Mouse (Mus musculus) Muller cell, postnatal 12 days (primary cell): ENCODE results near the gene Cdc42ep2.

ENCODE experiments used
- DNase-seq: peaks from one replicate; pipeline ENCODE4 v3.0.0-alpha.2; 2015; ENCODE audit errors: inconsistent ontology term

Cdc42ep2 gene

DNA sequence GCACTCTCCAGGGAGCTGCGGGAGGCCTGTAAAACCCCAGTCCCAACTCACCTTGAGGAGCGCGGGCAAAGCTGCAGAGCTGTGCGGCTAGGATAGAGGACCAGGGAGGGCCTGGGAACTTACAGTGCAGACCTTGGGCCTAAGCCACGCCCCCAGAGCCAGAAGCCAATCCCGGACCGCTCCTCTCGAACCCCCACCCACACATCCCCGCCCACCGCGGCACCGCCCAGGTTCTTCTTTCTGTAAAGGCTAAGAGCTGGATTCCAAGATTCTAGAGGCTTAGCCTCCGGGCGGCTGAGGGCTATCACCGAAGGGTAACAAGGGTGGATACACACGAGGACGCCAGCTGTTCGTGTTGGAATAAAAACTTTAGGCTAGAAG, at the start of gene Cdc42ep2:
Gene Cdc42ep2, minus strand, starts transcription at position 104 of the 381 bp plus-strand sequence.
- peak; percentile 95 for DNase-seq

DNA sequence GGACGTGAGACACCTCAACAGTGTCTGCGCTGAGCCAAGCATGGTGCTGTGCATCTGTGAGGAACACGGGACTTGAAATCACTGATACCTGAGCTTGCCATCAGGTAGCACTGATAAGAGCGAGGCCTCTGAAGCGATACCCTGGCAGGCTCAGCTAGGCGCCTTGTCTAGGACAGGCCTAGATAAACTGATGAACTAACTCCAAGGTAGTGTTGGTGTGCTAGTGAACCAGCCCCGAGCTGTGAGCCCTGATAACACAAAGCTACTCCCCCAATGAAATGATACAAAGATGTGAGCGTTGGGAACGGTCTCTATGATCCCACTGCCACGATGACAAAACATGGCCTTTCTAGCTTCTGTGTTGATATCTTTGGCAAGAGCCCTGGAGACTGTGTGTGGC, 43.0 kb upstream of the Cdc42ep2 start:
- DNase-seq: no peak

DNA sequence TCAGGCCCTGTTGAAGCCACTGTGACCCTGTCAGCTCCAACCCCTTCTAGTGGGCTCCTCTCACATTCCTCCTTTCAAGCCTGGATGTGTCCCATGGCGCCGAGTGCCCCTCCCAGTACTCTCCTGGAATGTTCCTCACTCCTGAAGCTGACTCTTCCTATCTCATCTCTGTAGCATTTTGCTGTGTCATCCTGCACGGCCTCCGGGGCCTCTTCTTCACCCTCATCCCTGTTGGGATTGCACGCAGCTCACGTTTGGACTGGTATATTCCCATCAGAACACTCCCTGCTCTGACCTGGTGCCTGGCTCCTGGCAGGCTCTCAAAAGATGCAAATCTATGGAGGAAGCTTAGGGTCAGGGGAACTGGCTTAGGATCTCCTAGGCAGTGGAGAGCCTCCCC, 42.2 kb upstream of the Cdc42ep2 start:
- DNase-seq: no peak

DNA sequence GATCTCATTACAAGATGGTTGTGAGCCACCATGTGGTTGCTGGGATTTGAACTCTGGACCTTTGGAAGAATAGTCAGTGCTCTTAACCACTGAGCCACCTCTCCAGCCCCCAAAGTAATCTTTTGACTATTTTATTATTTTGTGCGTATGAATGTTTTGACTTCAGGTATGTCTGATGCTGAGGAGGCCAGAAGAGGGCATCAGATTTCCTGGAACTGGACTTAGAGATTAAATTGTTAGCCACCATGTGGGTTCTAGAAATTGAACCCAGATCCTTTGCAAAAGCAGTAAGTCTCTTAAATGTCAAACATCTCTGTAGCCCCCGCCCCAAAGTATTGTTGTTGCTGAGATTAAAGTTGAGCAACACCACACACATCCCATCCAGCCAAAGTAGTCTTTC, 41.3 kb upstream of the Cdc42ep2 start:
- DNase-seq: no peak

DNA sequence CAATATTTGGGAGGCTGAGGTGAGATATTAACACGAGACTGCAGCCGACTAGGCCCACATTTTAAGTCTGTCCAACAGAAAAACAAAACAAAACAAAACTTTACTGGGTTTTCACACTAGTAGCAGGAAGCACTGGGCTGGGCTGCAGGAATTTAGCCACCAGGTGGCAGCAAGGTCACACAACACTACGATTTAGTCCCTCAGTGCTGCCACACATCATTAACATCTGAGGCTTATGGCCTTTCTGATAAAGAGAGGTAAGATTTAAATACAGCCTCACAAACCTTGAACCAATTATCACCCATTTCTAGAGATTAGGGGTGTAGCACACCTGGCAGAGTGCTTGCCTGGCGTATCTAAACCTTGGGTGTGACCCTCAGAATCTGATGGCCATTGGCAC, 40.7 kb upstream of the Cdc42ep2 start:
- peak; percentile 53 for DNase-seq

DNA sequence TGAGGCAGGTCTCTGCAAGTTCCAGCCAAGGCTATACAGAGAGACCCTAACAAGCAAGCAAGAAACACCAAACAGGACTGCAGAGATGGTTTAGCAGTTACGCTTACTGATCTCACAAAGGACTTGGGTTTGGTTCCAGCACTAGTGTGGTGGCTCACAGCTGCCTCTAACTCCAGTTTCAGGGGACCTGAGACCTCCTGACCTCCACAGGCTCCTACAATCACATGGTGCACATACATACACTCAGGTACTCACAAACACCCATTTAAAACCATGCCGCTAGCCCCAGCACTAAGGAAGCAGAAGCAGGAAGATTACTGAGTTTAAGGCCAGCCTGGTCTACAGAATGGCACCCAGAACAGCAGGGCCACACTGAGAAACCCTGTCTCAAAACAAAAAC, 40.2 kb upstream of the Cdc42ep2 start:
- no peak for DNase-seq

DNA sequence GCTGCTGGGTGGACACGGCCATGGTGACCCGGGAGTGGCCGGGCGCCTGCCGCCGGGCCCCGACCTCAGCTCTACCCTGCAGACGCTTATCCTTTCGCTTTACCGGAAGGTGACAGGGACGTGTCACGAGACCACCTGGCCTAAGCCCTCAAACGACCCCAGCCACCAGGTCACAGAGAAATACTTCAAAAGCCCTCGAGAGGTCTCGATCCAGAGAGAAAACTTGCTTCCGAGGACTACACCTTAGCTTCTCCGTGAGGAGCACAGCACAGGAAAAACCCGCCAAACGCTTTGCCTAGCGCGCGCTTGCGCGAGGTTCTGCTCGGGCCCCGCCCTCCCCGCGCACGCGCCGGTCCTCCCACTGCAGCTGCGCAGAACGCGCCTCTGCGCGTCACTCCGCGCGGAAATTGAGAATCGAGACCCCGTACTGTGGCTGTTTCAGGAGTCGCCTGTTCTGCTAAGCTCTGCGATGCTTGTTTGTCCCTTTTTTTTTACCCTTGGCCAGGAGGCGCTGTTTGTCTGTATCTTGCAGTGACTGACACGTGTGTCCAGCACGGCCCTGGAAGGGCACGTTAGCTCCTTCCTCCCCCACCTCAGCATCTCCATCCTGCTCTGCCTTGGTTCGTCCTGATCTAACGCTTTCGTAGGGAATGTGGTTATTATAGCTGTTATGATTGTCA, 39.4 kb upstream of the Cdc42ep2 start, which contains the start of gene Pola2:
Gene Pola2, minus strand, starts transcription at position 320 of the 680 bp plus-strand sequence.
- peak; percentile 87 for DNase-seq

DNA sequence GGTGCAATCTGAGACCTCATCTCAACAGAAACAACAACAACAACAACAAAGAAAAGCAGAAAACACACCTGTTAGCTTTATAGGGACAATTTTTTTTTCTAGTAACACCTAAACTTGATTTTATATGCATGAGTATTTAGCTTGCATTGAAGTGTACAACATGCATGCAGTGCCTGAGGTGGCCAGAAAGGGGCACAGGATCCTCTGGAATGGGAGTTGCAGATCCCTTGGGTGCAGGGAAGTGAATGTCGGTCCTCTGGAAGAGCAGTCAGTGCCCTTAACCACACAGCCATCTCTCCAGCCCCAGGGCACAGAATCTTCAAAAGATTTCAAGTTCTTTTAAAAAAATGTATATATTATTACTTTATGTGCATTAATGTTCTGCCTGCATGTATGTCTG, 38.0 kb upstream of the Cdc42ep2 start:
- DNase-seq: no peak

DNA sequence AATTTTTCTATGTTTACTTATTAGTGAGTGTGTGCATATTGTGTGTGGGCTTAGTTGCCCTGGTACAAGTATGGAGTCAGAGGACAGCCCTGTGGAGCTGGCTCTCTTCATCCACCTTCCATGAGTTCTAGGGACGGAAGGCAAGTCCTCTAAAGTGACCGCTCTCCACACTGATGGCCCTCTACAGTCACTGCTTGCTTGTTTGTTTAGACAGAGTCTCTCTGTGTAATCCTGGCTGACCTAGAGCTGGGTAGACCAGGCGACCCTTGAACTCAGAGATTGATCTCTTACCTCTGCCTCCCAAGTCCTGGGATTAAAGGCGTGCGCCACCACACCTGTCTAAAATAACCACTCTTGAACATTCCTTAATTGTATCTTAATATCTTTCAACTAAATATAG, 32.8 kb upstream of the Cdc42ep2 start:
- DNase-seq: no peak

DNA sequence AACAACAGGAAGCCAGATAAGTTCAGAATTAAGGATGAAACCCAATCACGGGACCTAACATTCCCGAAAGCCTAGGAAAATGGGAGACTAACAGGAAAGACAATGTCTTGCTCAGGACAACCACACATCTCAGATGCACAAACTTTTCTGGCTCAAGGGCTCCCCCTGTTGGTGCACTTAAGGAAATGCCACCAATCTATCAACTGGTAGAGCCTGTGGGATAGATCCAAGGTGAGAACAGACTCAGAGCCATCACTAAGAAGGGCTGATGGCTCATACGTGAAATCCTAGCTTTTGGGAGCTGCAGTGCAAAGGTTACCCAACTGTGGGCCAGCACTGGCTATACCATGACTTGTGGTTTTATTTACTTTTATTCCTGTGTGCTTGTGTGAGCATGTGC, 32.1 kb upstream of the Cdc42ep2 start:
- peak; percentile 74 for DNase-seq

DNA sequence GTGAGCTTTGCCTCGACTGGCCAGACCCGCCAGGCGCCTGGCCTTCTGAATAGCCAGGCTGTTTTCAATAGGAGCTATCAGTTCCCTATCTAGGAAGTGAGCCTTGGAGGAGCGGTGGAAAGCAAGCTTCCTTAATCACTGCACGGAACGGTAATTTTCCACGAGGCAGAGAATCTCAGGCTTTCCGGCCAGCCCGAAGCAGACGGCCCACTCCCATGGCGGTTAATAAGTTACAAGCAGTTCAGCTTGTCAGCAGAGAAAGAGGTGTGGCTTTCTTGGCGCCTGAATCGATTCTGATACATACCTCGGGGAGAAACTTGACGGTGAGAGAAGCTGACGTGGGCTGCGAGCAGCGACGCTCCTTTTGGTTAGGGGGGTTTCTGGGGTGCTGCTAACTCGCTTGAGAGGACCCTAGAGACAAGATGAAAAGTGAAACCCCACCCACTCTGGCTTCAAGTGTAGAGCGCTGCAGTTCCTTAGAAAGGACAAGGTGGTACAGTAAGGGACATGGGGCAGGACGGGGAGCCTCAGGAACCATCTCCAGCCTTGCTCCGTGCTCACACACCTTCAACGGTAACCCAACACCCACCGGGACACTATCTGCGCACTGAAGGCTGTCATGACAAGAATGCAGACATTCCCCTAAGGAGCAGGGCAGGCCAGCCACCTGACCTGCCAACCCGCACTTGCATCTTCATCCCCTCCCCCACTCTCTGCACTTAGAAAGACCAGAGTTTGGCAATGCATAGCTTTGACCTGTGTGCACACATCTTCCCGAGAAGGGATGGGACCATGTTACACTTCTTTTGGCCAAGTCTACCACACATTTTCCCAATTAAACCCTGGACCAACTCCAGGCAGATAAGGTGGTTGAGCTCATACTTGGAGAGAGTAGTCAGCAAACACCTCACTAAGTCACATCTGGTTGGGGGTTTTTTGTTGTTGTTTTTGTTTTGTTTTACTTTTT, 31.4 kb upstream of the Cdc42ep2 start:
- no peak for DNase-seq

DNA sequence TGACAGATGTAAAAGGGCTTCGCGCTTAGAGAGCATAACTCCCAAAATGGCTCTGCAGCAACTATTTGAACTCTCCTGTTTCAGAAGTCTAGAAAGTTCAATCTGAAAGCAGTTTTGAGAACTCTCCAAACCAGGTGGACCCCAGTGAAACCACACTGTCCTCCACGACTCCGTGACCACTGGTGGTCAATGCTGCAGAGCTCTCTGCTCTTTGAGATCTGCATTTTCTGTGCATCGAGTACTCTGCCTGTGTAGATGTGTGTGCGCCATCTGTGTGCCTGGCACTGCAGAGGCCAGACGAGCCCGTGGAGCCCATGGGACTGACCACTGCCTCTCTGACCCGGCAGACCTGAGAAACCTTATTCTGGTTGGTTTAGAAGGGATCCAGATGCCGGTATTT, 30.3 kb upstream of the Cdc42ep2 start:
- DNase-seq: no peak

DNA sequence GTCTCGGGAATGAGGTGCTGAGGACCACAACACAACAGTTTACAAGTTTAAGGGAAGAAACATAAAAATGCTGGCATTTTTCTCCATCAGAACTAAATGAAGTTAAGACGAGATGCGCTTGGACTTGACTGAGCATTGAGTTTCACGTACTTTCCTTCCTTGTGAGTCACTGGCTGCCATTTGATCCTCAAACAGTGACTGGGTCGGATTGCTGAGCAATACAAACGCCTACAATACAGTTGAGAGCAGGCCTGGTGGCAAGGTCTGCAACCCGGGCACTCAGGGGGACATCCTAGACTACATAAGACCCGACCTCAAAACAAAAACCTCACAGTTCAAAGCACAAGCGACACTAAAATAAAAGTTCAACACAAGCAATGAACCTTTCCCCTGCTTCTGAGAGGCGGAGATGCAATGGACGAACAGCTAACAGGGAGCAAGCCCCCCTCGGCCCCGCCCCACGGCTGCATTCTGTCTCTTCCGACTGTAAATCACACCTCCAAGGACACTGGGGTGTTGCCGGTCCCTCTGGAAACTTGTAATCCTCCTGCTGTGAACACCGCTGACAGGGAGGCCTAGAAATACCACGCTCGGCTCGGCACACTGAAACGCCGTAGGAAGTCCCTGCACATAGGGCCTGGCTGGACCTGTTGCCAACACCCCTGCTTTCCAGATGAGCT, 29.6 kb upstream of the Cdc42ep2 start:
- DNase-seq: no peak

DNA sequence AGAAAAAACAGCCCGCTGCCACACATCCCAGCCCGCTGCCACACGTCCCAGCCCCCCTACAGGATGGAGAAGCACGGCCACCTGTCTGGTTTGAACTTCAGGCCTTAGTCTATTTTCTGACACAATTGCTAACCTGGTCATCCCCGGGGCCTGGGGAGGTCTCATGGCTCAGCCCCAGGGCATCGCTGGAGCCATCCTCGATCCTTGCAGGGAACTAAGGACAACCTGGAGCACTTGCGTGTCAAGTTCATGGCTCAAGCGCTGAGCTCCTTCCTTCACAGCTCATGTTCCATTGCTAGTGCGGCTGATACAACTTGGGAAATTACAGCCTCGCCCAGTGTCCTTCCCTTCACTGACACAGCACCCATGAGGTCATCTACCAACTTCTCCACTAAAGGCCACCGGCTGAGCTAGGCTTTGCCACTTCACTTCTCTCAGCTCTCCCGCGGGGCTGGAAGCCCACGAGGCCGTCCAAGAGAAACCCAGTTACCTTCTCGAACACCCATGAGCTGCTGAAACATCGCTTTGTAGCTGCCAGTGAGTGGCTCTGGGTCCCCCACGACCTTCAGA, 28.7 kb upstream of the Cdc42ep2 start:
- DNase-seq: no peak

DNA sequence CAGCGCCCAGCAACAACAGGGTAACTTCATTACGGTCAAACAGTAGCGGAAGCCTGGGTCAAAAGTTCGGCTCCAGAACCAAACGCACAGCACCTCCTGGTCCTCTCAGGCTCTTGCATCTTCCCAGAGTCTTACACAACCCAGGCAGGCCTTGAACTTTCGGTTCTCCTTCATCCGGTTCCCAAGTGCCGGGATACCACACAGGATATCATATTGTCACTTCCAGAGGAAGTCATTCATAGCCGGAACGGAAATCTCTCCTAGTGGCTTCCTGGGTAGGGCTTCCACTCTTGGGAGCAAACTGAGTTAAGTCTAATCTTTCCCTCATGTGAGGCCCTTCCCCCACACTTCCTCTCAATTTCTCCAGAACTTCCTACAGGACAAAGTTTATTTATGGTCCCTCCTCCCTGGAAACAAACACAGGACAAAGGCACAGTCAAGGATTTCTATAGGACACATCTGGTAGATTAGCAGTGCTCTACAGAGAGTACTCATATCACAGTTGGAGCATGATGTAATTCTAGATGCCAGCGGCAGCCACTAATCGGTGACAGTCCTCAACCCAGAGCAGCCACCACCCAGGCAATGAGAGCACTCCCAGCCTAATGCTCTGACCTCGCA, 27.6 kb upstream of the Cdc42ep2 start:
- DNase-seq: no peak

DNA sequence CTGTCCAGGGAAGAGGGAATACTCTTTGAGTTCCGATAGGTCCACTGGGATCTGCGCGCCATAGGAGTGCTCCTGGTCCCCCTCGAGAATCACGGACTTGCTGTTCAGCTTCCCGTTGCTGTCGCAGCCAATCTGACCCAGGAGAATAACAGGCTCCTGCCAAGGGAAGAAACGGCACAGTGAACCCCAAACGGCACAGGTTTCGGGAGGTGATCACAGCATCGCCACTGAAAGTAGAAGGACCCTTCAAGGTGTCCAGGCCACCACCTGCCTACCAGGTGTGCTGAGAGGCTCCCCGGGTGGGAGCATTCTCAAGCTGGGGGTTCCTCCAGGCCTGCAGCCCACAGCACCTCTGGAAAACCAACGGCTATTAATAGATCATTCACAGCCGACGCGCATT, 27.0 kb upstream of the Cdc42ep2 start:
- no peak for DNase-seq

DNA sequence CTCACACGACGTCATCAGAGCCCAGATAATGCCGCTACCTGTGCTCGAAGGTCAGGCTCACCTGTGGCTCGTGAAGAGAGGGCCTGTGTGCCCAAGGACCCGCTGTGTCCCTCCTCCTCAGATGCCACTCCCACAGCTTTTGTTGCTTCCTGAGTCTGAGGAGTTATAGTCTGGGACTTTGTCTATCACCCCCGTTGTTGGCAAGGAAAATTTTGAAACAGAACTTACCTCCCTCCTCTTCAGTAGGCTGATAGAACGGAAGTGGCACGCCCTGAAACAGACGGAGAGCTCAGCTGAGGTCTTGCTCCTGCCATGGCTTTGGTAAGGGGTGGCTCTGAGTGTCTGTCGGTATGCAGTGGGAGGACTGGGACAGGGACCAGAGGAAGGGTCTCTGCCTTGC, 25.6 kb upstream of the Cdc42ep2 start:
- DNase-seq: no peak

DNA sequence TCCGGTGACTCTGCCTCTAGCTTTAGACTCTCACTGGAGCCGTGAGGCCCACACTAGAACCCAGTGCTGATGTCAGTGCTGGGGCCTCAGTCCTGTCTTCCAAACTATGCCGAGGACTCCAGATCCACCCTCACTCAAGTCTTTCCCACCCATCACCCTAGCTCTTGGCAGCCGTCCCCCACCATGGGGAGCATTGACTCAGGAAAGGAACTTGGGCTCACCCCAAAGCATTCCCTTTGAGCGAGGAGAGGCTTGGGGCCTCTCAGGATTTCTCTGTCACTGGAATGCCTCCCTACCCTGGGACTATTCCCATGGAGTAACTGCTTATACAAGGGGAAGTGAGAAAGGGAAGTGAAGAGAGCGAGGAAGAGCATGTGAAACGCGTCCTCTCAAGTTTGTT, 21.3 kb upstream of the Cdc42ep2 start:
- peak; percentile 40 for DNase-seq

DNA sequence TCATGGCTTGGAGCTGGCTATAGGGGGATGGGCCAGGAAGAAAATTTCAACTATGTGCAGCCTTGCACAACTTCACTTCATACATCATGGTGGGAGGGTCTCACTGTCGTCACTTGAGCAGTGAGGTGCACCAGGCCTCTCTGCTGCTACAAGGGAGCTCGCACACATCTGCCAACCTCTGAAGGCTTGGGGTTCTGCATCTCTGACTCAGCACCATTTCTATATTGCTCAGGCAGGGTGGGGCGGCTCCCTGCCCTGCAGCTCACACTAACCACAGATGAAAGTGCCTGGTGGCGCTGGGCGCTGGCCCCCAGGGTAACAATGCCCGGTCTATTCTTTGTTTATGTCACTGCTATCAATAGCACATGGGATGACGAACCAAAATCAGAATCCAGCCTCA, 20.4 kb upstream of the Cdc42ep2 start:
- DNase-seq: no peak

DNA sequence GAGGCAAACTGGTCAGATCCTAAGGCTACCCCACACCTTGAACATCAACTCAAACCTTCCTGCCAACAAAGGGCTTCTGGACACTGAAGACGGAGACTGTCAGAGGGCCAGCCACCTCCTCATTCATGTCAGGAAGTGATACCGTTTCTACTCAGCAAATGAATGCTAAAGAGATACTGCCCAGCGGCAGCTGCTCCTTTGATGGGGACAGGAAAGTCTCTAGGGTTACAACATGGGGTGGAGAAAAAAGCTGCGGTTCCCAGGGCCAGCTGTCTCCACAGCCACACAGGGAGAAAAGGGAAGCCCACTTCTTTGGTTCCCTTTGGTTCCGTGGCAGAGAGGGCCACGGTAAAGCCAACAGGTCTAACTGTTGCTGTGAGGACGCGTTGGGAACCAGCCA, 19.5 kb upstream of the Cdc42ep2 start:
- DNase-seq: no peak

DNA sequence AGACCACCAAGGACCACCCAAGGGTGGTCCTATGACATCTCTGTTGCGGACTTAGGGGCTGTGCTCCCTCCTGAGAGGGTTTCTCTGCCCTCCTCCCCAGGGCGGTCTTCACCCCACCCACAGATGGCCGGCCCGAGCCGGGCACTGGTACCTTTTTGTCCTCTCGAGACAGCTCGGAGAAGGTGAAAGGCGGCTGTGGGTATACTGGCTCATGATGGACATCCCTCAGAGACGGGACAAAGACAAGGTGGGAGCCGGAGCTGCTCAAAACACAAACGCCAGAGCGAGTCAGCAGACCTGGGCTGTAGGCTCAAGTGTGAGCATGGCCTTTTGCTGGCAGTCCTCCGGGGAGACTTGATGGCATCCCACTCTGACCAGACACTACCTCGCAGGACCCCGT, 18.8 kb upstream of the Cdc42ep2 start:
- DNase-seq: no peak

DNA sequence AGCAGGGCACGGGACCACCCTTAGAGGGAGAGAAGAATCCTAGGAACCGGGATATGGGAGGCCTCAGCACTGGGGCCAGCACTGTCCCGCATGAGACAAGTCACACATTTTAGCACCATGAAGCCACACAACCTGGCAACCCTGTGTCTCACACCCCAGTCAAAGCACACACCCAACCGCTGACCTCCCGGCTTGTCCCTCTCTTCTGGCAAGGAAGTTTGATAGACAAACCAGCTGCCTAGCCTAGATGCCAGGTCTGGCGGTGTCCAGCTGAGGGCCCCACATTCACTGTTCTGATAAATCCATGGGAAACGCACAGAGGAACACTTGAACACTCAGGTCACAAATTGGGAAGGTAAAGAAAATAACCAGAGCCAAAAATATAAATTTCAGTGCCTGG, 18.0 kb upstream of the Cdc42ep2 start:
- DNase-seq: no peak
